Mouse (Mus musculus): ENCODE measurements around the gene Thap12. TPM values are rescaled to one million over a fixed set of nuclear protein-coding genes. Genes with fewer than 3 reads are reported as not detected.
A peak's percentile ranks its signal among the peaks of the same experiment; 100 is the strongest.

Thap12 gene
- 16.1 and 17.3 TPM in 2 replicates for polyA plus RNA-seq (2012; ENCODE audit: insufficient read depth, insufficient read length, missing spikeins)

GRCm38 (mm10) chr7:98702283-98703240 lies at the start of gene Thap12:
Gene Thap12 (plus strand): TSS chr7:98703103.
- Histone ChIP-seq H3K4me1 (ENCODE audit: control insufficient read depth, insufficient read depth, low read length) (peaks cover 14% of the 10 kb centered on the region), H3K4me3 (ENCODE audit: insufficient read depth, low read length) (peak within 1 kb of the TSS; percentile 89)
- TF ChIP-seq POLR2A (IDR thresholded peaks at IDR 0.05; ENCODE audit: borderline replicate concordance, low read depth, low read length) (no peak), CTCF (IDR thresholded peaks at IDR 0.05; ENCODE audit: low read depth, low read length) (no peak)

GRCm38 (mm10) chr7:98655681-98656530 lies 47.0 kb upstream of the Thap12 start:
- peaks cover 6% of the 10 kb centered on the region for H3K4me1 ChIP-seq (ENCODE audit: control insufficient read depth, insufficient read depth, low read length)
- TF ChIP-seq POLR2A (IDR thresholded peaks at IDR 0.05; ENCODE audit: borderline replicate concordance, low read depth, low read length) (no peak), CTCF (IDR thresholded peaks at IDR 0.05; ENCODE audit: low read depth, low read length) (no peak)
- H3K4me3 ChIP-seq (ENCODE audit: insufficient read depth, low read length): peak overlapping the region; percentile 68
- peak overlapping the region; percentile 77 for H3K27ac ChIP-seq (ENCODE audit: insufficient read depth, low read depth, low read length)

More at GRCm38 (mm10) chr7:98702283-98703240, at the start of gene Thap12:
- peak within 1 kb of the TSS; percentile 73 for H3K27ac ChIP-seq (ENCODE audit: insufficient read depth, low read depth, low read length)

GRCm38 (mm10) chr7:98656531-98657221 lies 46.2 kb upstream of the Thap12 start, which contains the start of gene Emsy:
Gene Emsy (minus strand): TSS chr7:98656783.
- TF ChIP-seq CTCF (IDR thresholded peaks at IDR 0.05; ENCODE audit: low read depth, low read length) (no peak), POLR2A (IDR thresholded peaks at IDR 0.05; ENCODE audit: borderline replicate concordance, low read depth, low read length) (0 out of 2 replicates have a peak, but pooled peaks have one; percentile 53)
- H3K27ac ChIP-seq (ENCODE audit: insufficient read depth, low read depth, low read length): peak within 1 kb of the TSS; percentile 79
- peaks cover 13% of the 10 kb centered on the region for H3K4me1 ChIP-seq (ENCODE audit: control insufficient read depth, insufficient read depth, low read length)
- H3K4me3 ChIP-seq (ENCODE audit: insufficient read depth, low read length): peak within 1 kb of the TSS; percentile 68

- H3K4me3 ChIP-seq (ENCODE audit: insufficient read depth, low read length): no peak overlapping the region
- TF ChIP-seq POLR2A (IDR thresholded peaks at IDR 0.05; ENCODE audit: borderline replicate concordance, low read depth, low read length): no peak
- TF ChIP-seq CTCF (IDR thresholded peaks at IDR 0.05; ENCODE audit: low read depth, low read length): no peak
- peaks cover 9% of the 10 kb centered on the region for H3K4me1 ChIP-seq (ENCODE audit: control insufficient read depth, insufficient read depth, low read length)
- no peak overlapping the region for H3K27ac ChIP-seq (ENCODE audit: insufficient read depth, low read depth, low read length)
Observed at GRCm38 (mm10) chr7:98665166-98665565, 37.7 kb upstream of the Thap12 start.

GRCm38 (mm10) chr7:98665726-98666125 lies 37.2 kb upstream of the Thap12 start:
- Histone ChIP-seq H3K4me1 (ENCODE audit: control insufficient read depth, insufficient read depth, low read length) (peaks cover 14% of the 10 kb centered on the region), H3K27ac (ENCODE audit: insufficient read depth, low read depth, low read length) (no peak overlapping the region), H3K4me3 (ENCODE audit: insufficient read depth, low read length) (no peak overlapping the region)
- TF ChIP-seq CTCF (IDR thresholded peaks at IDR 0.05; ENCODE audit: low read depth, low read length) (no peak), POLR2A (IDR thresholded peaks at IDR 0.05; ENCODE audit: borderline replicate concordance, low read depth, low read length) (no peak)

GRCm38 (mm10) chr7:98667956-98668746 lies 34.8 kb upstream of the Thap12 start:
- H3K4me1 ChIP-seq (ENCODE audit: control insufficient read depth, insufficient read depth, low read length): peaks cover 29% of the 10 kb centered on the region
- no peak overlapping the region for H3K4me3 ChIP-seq (ENCODE audit: insufficient read depth, low read length)
- TF ChIP-seq POLR2A (IDR thresholded peaks at IDR 0.05; ENCODE audit: borderline replicate concordance, low read depth, low read length) (no peak), CTCF (IDR thresholded peaks at IDR 0.05; ENCODE audit: low read depth, low read length) (no peak)
- H3K27ac ChIP-seq (ENCODE audit: insufficient read depth, low read depth, low read length): no peak overlapping the region

GRCm38 (mm10) chr7:98670831-98671230 lies 32.1 kb upstream of the Thap12 start:
- H3K27ac ChIP-seq (ENCODE audit: insufficient read depth, low read depth, low read length): peak overlapping the region; percentile 82; the same call in 1 of the 2 replicates
- no peak overlapping the region for H3K4me3 ChIP-seq (ENCODE audit: insufficient read depth, low read length)
- peaks cover 34% of the 10 kb centered on the region for H3K4me1 ChIP-seq (ENCODE audit: control insufficient read depth, insufficient read depth, low read length)
- TF ChIP-seq POLR2A (IDR thresholded peaks at IDR 0.05; ENCODE audit: borderline replicate concordance, low read depth, low read length) (no peak), CTCF (IDR thresholded peaks at IDR 0.05; ENCODE audit: low read depth, low read length) (no peak)

- Histone ChIP-seq H3K27ac (ENCODE audit: insufficient read depth, low read depth, low read length) (peak overlapping the region; percentile 82), H3K4me1 (ENCODE audit: control insufficient read depth, insufficient read depth, low read length) (peaks cover 34% of the 10 kb centered on the region), H3K4me3 (ENCODE audit: insufficient read depth, low read length) (no peak overlapping the region)
- no peak for TF ChIP-seq CTCF (IDR thresholded peaks at IDR 0.05; ENCODE audit: low read depth, low read length)
- no peak for TF ChIP-seq POLR2A (IDR thresholded peaks at IDR 0.05; ENCODE audit: borderline replicate concordance, low read depth, low read length)
Observed at GRCm38 (mm10) chr7:98671416-98671815, 31.5 kb upstream of the Thap12 start.

Data from bone marrow macrophage, adult 2 months (primary cell).